13 mouse cellular contexts compared by ENCODE assay signal in the genomic region with DNA sequence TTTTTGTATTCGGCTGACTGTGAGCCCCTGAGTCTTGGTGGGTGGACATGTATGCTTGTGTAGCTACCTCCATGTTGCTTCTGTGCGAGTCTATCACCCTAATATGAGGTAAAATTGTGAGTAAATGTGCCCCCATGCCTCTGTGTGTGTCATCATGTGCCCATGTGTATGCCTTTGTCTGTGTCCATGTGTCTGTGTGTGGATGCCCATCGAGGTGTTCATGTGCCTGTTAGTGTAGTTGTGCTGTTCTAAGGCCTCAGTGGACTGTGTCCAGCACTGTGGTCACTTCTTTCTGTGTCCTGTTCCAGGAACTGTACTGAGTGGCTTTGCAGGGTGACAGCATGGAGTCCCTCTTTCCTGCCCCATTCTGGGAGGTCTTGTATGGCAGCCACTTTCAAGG. TPM values are rescaled to one million over a fixed set of nuclear protein-coding genes. Genes with fewer than 3 reads are reported as not detected.
DNase-seq lines count a peak whose midpoint lies in the region; ATAC-seq lines count a peak whose summit lies in the region.
"Had no signal": no experiment of that assay in that cellular context is flagged by ENCODE, and none has a peak within 500 bp of the region (broad histone marks: within the 10 kb centered on the region; RNA-seq: fewer than 3 reads in every experiment).

No protein-coding gene starts in this region.

- H3K4me3 ChIP-seq in heart, embryonic 16.5 days (ENCODE audit: low read length): peak overlapping the region; percentile 36
- H3K4me3 ChIP-seq in embryonic facial prominence, embryonic 12.5 days: peak overlapping the region; percentile 28
- peak overlapping the region; percentile 48 for H3K4me3 ChIP-seq in hindbrain, embryonic 10.5 days
- H3K4me3 ChIP-seq in midbrain, embryonic 13.5 days (replicated peaks): peak overlapping the region; percentile 48

- no peaks in the 10 kb centered on the region for H3K9me3 ChIP-seq in heart, embryonic 16.5 days (replicated peaks; ENCODE audit: control insufficient read depth, low read length)
- no peaks in the 10 kb centered on the region for H3K9me3 ChIP-seq in embryonic facial prominence, embryonic 12.5 days
- H3K9me3 ChIP-seq in hindbrain, embryonic 10.5 days: no peaks in the 10 kb centered on the region
- H3K9me3 ChIP-seq in midbrain, embryonic 13.5 days: no peaks in the 10 kb centered on the region

- no peaks in the 10 kb centered on the region for H3K36me3 ChIP-seq in heart, embryonic 16.5 days (ENCODE audit: control insufficient read depth, insufficient read depth)
- H3K36me3 ChIP-seq in embryonic facial prominence, embryonic 12.5 days: no peaks in the 10 kb centered on the region
- H3K36me3 ChIP-seq in hindbrain, embryonic 10.5 days: peaks cover 5% of the 10 kb centered on the region; the same call in 1 of the 2 replicates
- peaks cover 23% of the 10 kb centered on the region for H3K36me3 ChIP-seq in midbrain, embryonic 13.5 days

- H3K4me2 ChIP-seq in heart, embryonic 16.5 days (ENCODE audit: low read depth, low read length): peak overlapping the region; percentile 61
- H3K4me2 ChIP-seq in embryonic facial prominence, embryonic 12.5 days (replicated peaks): peak overlapping the region; percentile 40
- H3K4me2 ChIP-seq in midbrain, embryonic 13.5 days (replicated peaks): peak overlapping the region; percentile 84

- H3K4me1 ChIP-seq in heart, embryonic 16.5 days (ENCODE audit: control insufficient read depth, insufficient read depth, low read length): peaks cover 9% of the 10 kb centered on the region
- peaks cover 4% of the 10 kb centered on the region for H3K4me1 ChIP-seq in embryonic facial prominence, embryonic 12.5 days
- H3K4me1 ChIP-seq in hindbrain, embryonic 10.5 days (replicated peaks): peaks cover 28% of the 10 kb centered on the region
- H3K4me1 ChIP-seq in midbrain, embryonic 13.5 days (replicated peaks): peaks cover 55% of the 10 kb centered on the region

- no peak for ATAC-seq in heart, embryonic 16.5 days (replicated peaks; ENCODE audit: extremely low read depth, insufficient read depth, low FRiP score)
- ATAC-seq in embryonic facial prominence, embryonic 12.5 days (ENCODE audit: insufficient number of reproducible peaks, insufficient read depth, low FRiP score, low TSS enrichment): peak; percentile 50; the same call in 1 of the 2 replicates
- ATAC-seq in midbrain, embryonic 13.5 days: peak; percentile 60
- ATAC-seq: activated CD4-positive, CD25-positive, alpha-beta regulatory T cell, adult 4 months had no signal

- WGBS in heart, embryonic 16.5 days: 59% methylated on average over 3 of the region's 3 CpGs
- WGBS in embryonic facial prominence, embryonic 12.5 days: 64% methylated on average over 3 of the region's 3 CpGs
- 68% methylated on average over 3 of the region's 3 CpGs for WGBS in hindbrain, embryonic 10.5 days
- 49% methylated on average over 3 of the region's 3 CpGs for WGBS in midbrain, embryonic 13.5 days

- H3K9ac ChIP-seq in heart, embryonic 16.5 days (ENCODE audit: low read length): peak overlapping the region; percentile 65; the same call in 1 of the 2 replicates
- H3K9ac ChIP-seq in embryonic facial prominence, embryonic 12.5 days: peak overlapping the region; percentile 30; the same call in 1 of the 2 replicates
- peak overlapping the region; percentile 74 for H3K9ac ChIP-seq in midbrain, embryonic 13.5 days (replicated peaks)

- no peak for DNase-seq in heart, postnatal 25 days (ENCODE audit: low spot score)
- no peak for DNase-seq in hindbrain, embryonic 10.5 days (ENCODE audit: low spot score)
- no peak for DNase-seq in T-cell, adult 2 months (ENCODE audit: low spot score)
- DNase-seq in yolk sac, embryonic 10.5 days (ENCODE audit: low spot score): no peak
- no peak for DNase-seq in retina, embryonic 14.5 days (ENCODE audit: low spot score)
- DNase-seq: kidney, adult 9 months had no signal

- intact Hi-C loops in heart, postnatal 25 days (cut with DNase I): no loop called here

- no peaks in the 10 kb centered on the region for H3K27me3 ChIP-seq in heart, embryonic 16.5 days (ENCODE audit: control insufficient read depth, insufficient read depth, low read length)
- H3K27me3 ChIP-seq in embryonic facial prominence, embryonic 12.5 days: no peaks in the 10 kb centered on the region
- H3K27me3 ChIP-seq in hindbrain, embryonic 10.5 days (ENCODE audit: insufficient read depth, poor library complexity, severe bottlenecking): no peaks in the 10 kb centered on the region
- no peaks in the 10 kb centered on the region for H3K27me3 ChIP-seq in midbrain, embryonic 13.5 days

- H3K27ac ChIP-seq in heart, embryonic 16.5 days (ENCODE audit: low read length): no peak overlapping the region
- H3K27ac ChIP-seq in embryonic facial prominence, embryonic 12.5 days: no peak overlapping the region
- peak overlapping the region; percentile 85 for H3K27ac ChIP-seq in hindbrain, embryonic 10.5 days
- peak overlapping the region; percentile 93 for H3K27ac ChIP-seq in midbrain, embryonic 13.5 days

RNA-seq across cellular contexts. Expression of gene Oprl1, which starts 0.6 kb away (rescaled TPM):
- polyA plus RNA-seq in heart, embryonic 16.5 days (2015; fragmentation: Nextera tagmentation; extraction: Ambion mirVana): 1.2 and 1.3 TPM in 2 replicates
- total RNA-seq in heart, postnatal 25 days (2021): not detected
- 5.2 and 5.6 TPM in 2 replicates for polyA plus RNA-seq in embryonic facial prominence, embryonic 12.5 days (2016; fragmentation: Nextera tagmentation; extraction: Ambion mirVana)
- 5.6 and 17.3 TPM in 2 replicates for polyA plus RNA-seq in hindbrain, embryonic 10.5 days (2016; fragmentation: Nextera tagmentation; extraction: Ambion mirVana)
- 82.3 and 83.9 TPM in 2 replicates for polyA plus RNA-seq in midbrain, embryonic 13.5 days (2015; fragmentation: Nextera tagmentation; extraction: Ambion mirVana)
- polyA plus RNA-seq: activated CD4-positive, CD25-positive, alpha-beta regulatory T cell, adult 4 months had no signal

RNA-seq across cellular contexts. Expression of gene Lkaaear1, which starts 17.1 kb away (rescaled TPM):
- not detected in 2 replicates for polyA plus RNA-seq in heart, embryonic 16.5 days (2015; fragmentation: Nextera tagmentation; extraction: Ambion mirVana)
- not detected for total RNA-seq in heart, postnatal 25 days (2021)
- polyA plus RNA-seq in embryonic facial prominence, embryonic 12.5 days (2016; fragmentation: Nextera tagmentation; extraction: Ambion mirVana): not detected in 2 replicates
- polyA plus RNA-seq in hindbrain, embryonic 10.5 days (2016; fragmentation: Nextera tagmentation; extraction: Ambion mirVana): not detected in 2 replicates
- polyA plus RNA-seq in midbrain, embryonic 13.5 days (2015; fragmentation: Nextera tagmentation; extraction: Ambion mirVana): not detected in 2 replicates
- total RNA-seq: CH12.LX had no signal
- polyA plus RNA-seq: activated CD4-positive, CD25-positive, alpha-beta regulatory T cell, adult 4 months; frontal cortex, adult 2 months; limb, embryonic 14.5 days had no signal

RNA-seq across cellular contexts. Expression of gene Rgs19, which starts 21.6 kb away (rescaled TPM):
- polyA plus RNA-seq in heart, embryonic 16.5 days (2015; fragmentation: Nextera tagmentation; extraction: Ambion mirVana): 34.5 and 40.2 TPM in 2 replicates
- total RNA-seq in heart, postnatal 25 days (2021): 1 to 10 TPM; 5.8 to 7.7 TPM
- polyA plus RNA-seq in embryonic facial prominence, embryonic 12.5 days (2016; fragmentation: Nextera tagmentation; extraction: Ambion mirVana): 74.9 and 81.9 TPM in 2 replicates
- polyA plus RNA-seq in hindbrain, embryonic 10.5 days (2016; fragmentation: Nextera tagmentation; extraction: Ambion mirVana): 69.1 and 79.2 TPM in 2 replicates
- polyA plus RNA-seq in midbrain, embryonic 13.5 days (2015; fragmentation: Nextera tagmentation; extraction: Ambion mirVana): 38.9 and 40.4 TPM in 2 replicates

RNA-seq across cellular contexts. Expression of gene Tcea2, which starts 35.3 kb away (rescaled TPM):
- 17.6 and 19.6 TPM in 2 replicates for polyA plus RNA-seq in heart, embryonic 16.5 days (2015; fragmentation: Nextera tagmentation; extraction: Ambion mirVana)
- total RNA-seq in heart, postnatal 25 days (2021): 1 to 10 TPM; 5.8 to 6.4 TPM
- 29.5 and 31.0 TPM in 2 replicates for polyA plus RNA-seq in embryonic facial prominence, embryonic 12.5 days (2016; fragmentation: Nextera tagmentation; extraction: Ambion mirVana)
- polyA plus RNA-seq in hindbrain, embryonic 10.5 days (2016; fragmentation: Nextera tagmentation; extraction: Ambion mirVana): 14.4 and 17.7 TPM in 2 replicates
- polyA plus RNA-seq in midbrain, embryonic 13.5 days (2015; fragmentation: Nextera tagmentation; extraction: Ambion mirVana): 35.7 and 36.9 TPM in 2 replicates

RNA-seq across cellular contexts. Expression of gene Sox18, which starts 43.9 kb away (rescaled TPM):
- polyA plus RNA-seq in heart, embryonic 16.5 days (2015; fragmentation: Nextera tagmentation; extraction: Ambion mirVana): 53.6 and 55.9 TPM in 2 replicates
- total RNA-seq in heart, postnatal 25 days (2021): 10 to 100 TPM; 40.2 to 56.9 TPM
- polyA plus RNA-seq in embryonic facial prominence, embryonic 12.5 days (2016; fragmentation: Nextera tagmentation; extraction: Ambion mirVana): 38.5 and 43.7 TPM in 2 replicates
- 21.4 and 21.7 TPM in 2 replicates for polyA plus RNA-seq in hindbrain, embryonic 10.5 days (2016; fragmentation: Nextera tagmentation; extraction: Ambion mirVana)
- polyA plus RNA-seq in midbrain, embryonic 13.5 days (2015; fragmentation: Nextera tagmentation; extraction: Ambion mirVana): 13.7 and 14.2 TPM in 2 replicates
- total RNA-seq: CH12.LX had no signal
- polyA plus RNA-seq: activated CD4-positive, CD25-positive, alpha-beta regulatory T cell, adult 4 months had no signal

Comparison
In these comparisons a context has a peak if more than half of its experiments do, and no peak if none do; other contexts are left out.
1. H3K27ac ChIP-seq: peak in hindbrain, embryonic 10.5 days (single experiment) and midbrain, embryonic 13.5 days (single experiment); none in heart, embryonic 16.5 days (single experiment) and embryonic facial prominence, embryonic 12.5 days (single experiment).
2. Peak in every context shown above with its lines, with median percentiles within 50 percentile points of each other: H3K4me2 ChIP-seq, H3K4me3 ChIP-seq and H3K9ac ChIP-seq.